Mouse (Mus musculus): ENCODE results near the gene Ppp1r8.

The Ppp1r8 gene

DNA sequence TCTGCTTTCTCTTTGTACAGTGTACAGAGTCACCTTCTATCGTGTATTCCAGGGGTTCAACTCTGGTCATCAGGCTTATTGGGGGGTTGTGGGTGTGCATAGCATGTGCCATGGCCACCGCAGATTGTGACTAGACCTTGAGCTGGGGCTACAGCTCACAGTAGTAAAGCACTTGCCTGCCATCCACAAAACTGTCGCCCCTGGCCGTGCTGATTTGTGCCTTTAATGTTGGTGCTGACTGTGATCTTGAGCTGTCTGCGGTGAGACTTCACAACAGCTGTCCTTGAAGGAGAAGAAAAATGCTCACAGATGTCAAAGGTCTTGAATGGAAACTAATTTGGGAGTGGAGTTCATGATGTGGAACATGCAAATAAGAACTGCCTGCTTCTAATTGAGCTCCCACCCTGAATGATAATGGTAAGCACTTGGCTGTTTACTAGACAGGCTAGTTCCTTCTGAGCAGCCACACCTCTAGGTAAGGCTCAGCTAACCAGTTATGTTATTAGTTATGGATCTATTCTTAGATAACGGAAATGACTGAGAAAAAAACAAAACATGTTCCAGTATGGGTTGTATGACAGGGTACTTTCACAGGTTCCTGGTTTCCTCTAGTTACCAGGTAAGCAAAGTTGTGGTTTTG lies 64.3 kb downstream of the Ppp1r8 start:
- DNase-seq (ENCODE audit: low read depth): no peak

All from 416B (cell line).